Mouse (Mus musculus): ENCODE results near the gene Aaed1. TPM values are rescaled to one million over a fixed set of nuclear protein-coding genes. Genes with fewer than 3 reads are reported as not detected.

Aaed1 gene
- 1.3 and 2.0 TPM in 2 replicates for polyA plus RNA-seq (2012)

DNA sequence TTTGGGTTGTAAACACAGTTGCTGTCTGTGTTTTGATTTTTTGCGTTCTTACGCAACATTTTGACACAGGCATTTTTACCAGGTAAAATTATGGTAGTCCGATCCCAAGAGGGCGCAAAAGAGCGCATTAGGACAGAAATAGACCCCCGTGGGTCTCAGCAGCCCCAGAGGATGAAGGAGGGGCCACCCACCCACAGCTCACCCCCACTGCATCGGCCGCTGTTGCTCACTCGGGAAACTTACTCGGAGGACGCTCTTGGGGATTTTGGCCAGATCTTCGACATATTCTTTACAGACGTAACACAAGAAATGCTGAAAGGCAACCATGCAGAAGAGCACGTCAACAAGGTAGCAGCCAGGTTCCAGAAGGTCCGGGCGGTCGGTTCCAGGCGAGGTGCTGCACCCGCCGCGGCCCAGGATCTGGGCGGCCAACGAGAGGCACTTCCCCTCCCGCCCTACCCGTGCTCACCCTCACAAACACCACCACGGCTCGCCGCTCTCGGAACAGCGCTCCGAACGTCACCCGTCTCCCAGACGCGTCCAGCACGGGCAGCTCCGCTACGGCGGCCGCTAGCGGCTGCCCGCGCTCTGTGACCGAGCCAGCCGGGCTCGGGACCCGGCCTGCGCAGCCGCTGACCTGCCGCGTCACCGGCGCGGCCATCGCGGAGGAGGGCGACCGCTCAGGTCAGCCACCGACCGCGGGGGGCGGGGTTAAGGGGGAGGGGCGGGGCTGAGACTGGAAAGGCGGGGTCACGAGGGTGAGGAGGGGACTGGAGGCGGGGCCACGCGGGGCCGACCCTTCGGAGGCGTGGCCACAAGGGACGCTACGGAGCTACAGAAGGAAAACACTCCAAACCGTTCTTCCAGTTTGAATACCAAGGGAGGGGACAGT, at the start of gene Aaed1:
TSS of gene Aaed1 (minus strand) at position 687 of the 892 bp plus-strand sequence.
- TF ChIP-seq GATA1 (IDR thresholded peaks at IDR 0.05; ENCODE audit: low read length) = no peak

DNA sequence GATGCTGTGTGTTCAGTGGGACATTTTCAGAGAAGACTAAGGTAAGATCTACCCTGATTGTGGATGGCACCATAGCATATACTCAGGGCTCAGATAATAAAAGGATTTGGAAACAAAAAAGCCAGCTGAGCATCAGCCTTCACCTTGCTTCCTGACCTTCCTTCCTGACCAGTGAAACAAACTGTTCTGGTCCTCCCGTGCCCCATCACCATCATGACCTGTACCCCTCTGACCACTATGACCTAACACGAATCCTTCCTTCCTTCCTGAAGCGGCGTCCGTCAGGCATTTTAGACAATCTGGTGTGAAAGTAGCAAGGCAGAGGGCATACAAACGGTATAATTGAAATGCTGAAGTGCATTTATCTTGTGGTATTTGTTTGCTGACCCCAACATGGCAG, 49.6 kb upstream of the Aaed1 start:
- TF ChIP-seq GATA1 (IDR thresholded peaks at IDR 0.05; ENCODE audit: low read length) = no peak

DNA sequence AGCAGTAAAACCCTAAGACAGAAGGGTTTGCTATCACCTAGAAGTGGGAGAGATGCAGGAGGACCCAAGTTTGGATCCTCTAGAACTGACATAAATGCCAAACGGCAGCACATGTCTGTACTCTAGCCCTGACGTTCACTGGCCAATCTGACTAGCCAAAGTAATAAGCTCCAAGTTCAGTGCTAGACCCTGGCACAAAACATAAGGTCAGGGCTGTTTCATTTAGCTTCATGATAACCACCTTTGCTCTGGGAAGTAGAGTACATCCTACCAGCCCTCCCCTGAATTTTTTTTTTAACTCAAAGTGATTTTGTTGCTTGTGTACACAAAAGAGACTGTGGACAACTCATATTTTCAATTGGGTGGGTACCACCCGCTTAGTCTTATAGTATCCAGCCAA, 48.5 kb upstream of the Aaed1 start:
- no peak for TF ChIP-seq GATA1 (IDR thresholded peaks at IDR 0.05; ENCODE audit: low read length)

DNA sequence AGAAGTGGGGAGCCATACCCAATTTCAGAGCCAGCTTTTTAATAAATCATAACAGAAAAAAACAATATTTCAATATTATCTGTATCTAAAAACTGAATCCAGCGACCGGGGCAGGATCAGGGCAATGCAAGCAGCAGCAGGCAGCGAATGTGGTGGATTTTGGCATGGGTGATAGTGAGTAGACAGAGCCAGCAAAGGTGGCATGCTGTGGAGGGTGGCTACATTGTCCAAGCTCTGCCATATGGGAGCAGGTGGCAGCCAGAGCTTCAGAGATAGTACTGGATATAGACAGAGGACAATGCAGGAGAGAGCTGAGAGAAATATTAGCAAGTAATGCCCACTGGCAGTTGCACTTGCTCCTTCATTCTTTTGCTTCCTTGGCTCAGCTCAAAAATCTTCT, 47.2 kb upstream of the Aaed1 start:
- TF ChIP-seq GATA1 (IDR thresholded peaks at IDR 0.05; ENCODE audit: low read length) = no peak

DNA sequence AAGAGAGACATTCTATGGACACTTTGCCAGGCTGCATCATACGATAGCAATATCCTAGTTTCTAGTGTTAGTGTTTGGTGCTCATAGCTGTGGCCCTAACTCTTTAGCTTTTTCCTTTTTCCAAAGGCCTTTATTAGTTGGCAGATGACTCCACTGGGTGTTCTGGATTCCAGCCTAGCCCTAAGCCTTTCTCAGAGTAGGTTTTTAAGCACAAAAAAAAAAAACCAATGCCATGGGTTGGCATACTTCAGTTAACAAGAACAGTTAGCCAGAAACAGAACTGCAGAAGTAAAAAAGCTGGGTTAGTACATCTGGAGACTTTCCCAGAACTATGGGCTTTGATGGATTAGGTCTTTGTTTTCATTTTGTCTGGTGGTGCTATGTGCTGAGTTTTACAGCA, 46.0 kb upstream of the Aaed1 start:
- TF ChIP-seq GATA1 (IDR thresholded peaks at IDR 0.05; ENCODE audit: low read length) = no peak

DNA sequence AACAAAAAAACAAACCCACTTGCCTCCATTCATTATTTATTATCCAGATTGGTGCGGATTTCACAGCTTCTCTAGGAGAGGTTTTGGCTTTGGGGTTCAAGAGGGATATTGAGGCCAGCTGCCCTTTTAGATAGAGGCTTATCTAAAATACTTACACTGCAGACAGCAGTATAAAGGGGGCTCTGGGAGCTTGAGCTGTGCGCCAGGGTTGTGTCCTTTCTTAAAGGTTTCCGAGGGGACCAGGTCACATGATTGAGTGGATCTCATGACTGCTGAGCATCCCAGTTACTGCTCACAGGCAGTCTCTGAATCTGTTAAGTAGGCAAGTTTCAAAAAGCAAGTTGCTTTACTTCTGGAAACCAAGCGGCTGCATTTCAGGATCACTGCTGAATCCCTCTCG, 44.9 kb upstream of the Aaed1 start:
- TF ChIP-seq GATA1 (IDR thresholded peaks at IDR 0.05; ENCODE audit: low read length) = no peak

DNA sequence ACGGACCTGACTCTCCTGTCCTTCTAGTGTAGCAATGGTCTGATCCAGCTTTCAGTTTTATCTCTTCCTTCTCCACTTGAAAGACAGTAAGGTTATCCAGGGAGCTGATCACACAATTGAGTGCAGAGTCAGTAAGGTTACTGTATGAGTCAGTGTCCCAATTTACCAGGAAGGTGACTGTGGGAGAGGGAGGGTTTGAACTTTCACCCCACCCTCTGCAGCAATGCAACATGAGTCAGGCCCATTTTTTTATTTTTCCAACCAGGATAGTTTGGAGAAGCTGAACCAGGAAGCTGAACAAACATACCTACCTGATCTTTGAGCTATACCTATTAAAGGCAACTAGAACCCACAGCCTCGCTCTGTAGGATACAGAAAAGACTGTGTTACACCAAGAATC, 37.0 kb upstream of the Aaed1 start:
- TF ChIP-seq GATA1 (IDR thresholded peaks at IDR 0.05; ENCODE audit: low read length) = no peak

DNA sequence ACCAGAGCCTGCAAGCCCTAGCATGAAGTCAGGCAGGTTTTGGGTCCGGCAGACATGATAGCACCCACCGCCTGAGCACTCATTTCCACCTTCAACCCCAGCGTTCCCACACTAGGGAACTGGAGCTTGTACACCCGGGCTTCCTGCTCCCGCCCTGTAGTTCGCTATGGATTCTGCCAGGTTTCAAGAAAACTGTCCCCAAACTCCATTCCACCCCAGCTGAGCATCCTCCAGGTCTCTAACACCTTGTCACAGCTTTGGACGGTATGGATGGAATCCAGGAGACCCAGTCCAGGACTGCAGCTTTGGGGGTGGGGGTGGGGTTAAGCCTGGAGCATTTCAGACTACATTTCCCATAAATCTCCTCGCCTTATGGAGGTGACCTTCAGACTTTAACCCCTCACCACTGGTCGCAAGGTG, 31.6 kb upstream of the Aaed1 start:
- TF ChIP-seq GATA1 (IDR thresholded peaks at IDR 0.05; ENCODE audit: low read length) = no peak

DNA sequence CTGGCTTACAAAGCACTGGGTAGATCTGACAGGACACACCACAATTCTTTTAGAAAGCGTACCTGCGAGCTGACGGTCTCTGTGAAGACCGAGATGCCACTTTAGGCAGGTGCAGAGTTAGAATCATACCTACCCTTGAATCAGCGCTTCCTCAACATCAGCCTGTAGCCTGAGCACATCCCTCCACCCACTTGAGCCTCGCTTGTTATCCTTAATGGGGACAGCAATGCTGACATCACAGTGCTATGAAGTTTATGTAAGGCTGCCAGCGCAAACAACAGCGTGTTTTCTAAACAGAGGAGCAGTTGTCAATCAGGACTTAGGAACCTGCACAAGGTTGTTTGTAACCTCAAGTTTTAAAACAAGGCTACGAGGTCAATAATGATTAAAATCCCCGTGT, 31.1 kb upstream of the Aaed1 start:
- TF ChIP-seq GATA1 (IDR thresholded peaks at IDR 0.05; ENCODE audit: low read length) = no peak

DNA sequence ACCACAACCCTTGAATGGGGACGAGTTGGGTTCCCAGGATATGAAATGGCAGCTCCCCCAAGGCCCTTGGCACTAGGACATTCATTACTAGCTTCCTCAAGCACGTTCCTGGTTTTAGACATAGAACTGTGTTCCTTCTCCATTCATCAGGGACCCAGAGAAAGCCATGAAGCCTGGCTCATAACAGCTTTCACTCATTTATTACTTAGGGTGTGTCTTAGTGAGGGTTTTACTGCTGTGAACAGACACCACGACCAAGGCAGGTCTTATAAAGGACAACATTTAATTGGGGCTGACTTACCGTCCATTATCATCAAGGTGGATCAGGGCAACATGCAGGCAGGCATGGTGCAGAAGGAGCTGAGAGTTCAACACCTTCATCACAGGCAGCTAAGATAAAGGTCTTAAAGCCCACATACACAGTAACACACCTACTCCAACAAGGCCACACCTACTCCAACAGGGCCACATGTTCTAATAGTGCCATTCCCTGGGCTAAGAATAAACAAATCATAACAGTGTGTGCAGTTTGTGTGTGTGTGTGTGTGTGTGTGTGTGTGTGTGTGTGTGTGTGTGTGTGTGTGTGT, 23.1 kb upstream of the Aaed1 start:
- TF ChIP-seq GATA1 (IDR thresholded peaks at IDR 0.05; ENCODE audit: low read length) = no peak

DNA sequence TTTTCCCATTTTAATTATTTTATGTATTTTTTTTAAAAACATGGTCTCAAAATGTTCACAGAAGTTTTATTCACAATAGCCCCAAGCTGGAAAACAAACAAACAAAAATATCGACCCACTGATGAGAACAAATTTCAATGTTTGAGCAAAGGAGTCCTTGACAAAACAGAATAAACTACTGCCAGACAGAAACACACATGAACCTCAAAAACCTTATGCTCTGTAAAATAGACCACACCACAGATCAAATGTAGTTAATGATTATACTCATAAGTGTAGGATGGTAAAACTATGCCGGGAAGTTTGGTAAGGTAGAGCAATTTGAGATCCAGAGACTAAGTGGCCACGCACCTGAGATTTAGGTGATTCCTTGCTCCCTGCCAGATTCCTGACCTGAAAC, 20.6 kb upstream of the Aaed1 start:
- no peak for TF ChIP-seq GATA1 (IDR thresholded peaks at IDR 0.05; ENCODE audit: low read length)

DNA sequence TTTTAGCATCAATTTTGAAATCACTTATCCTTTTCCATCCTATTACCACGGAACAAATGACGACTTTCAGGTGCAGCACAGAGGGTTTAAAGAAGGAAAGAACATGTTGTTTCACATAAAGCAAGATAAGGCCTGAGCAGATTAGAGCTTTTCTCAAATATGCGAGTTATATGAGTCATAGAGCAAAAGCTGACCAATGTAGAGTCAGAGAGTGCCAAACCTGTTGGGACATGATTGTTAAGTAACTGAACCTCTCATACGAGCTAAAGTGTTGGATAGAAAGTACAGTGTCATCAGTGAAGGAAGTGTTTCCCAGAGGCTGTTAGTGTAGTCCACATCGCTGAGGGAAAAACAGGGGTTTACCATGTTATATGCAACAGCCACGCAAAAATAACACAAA, 19.8 kb upstream of the Aaed1 start:
- no peak for TF ChIP-seq GATA1 (IDR thresholded peaks at IDR 0.05; ENCODE audit: low read length)

DNA sequence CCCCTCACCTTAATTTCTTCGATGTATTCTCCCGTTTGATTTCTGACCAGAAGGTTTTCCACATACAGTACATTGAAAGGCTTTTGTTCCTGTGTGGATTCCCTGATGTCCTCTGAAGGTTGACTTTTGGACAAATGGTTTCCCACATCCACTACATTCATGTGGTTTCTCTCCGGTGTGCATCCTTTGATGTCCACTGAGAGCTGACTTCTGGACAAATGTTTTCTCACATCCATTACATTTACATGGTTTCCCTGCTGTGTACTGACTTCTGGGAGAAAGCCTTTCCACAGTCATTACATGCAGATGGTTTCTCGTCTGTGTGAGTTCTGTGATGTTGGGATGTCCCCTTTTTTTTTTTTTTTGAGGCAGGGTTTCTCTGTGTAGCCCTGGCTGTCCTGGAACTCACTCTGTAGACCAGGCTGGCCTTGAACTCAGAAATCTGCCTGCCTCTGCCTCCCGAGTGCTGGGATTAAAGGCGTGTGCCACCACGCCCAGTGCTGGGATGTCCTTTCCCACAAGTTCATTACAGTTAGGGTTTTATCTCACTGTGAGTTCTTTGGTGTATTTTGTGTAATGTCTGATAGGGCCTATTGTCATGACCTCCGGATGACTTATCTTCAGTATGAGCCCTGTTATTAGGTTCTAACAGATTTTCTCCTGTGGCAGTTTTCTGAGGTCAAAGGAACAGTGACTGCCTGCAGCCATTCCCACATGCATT, 10.2 kb upstream of the Aaed1 start:
- no peak for TF ChIP-seq GATA1 (IDR thresholded peaks at IDR 0.05; ENCODE audit: low read length)

DNA sequence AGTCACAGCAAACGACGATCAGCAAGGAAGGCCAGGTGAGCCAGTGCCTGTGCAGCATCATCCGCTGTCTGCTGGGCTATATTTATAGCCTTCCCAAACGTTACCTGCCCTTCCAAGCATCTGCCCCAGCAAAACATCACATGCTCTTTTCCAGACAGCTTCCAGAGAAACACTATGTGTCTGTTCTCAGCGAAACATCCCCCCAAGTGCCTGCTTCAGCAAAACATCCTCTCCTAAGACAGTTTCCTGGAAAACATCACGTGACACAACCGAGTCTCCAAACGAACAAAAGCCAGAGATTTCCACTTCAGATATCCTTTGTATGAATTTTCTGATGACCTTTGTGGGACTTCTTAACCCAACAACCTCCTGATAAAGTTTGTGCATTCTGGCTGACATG, 7.8 kb upstream of the Aaed1 start:
- no peak for TF ChIP-seq GATA1 (IDR thresholded peaks at IDR 0.05; ENCODE audit: low read length)

DNA sequence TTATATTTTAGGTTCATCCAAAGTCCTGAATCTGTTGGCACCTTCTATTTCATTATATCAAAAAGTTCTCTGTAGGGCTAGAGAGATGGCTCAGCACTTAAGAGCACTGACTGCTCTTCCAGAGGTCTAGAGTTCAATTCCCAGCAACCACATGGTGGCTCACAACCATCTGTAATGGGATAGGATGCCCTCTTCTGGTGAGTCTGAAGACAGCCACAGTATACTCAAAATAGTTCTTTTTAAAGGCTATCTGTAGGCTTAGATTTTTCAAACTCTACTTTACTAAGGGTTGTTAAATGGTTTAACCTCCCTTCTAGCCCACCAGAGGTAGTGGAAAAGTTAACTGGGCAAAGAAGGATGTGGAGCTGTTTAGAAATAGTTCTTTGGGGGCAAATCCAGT, 7.3 kb upstream of the Aaed1 start:
- TF ChIP-seq GATA1 (IDR thresholded peaks at IDR 0.05; ENCODE audit: low read length) = no peak

DNA sequence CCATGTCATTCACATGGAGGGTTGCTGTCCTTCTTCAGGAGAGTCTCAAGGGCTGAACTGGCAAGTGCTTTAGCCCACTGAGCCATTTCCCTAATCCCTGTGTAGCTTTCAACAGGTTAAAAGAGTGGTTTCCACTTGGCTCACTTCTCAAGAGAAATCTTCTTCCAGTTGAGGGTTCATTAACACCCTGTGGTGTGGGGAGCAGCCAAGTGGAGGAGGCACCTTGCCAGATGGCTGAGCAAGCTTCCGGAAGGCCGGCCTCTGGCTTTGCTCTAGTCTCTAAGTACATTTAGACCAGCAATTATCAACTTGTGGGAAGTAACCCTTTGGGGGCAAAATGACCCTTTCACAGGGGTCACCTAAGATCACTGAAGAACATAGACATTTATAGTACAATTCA, 5.8 kb upstream of the Aaed1 start:
- no peak for TF ChIP-seq GATA1 (IDR thresholded peaks at IDR 0.05; ENCODE audit: low read length)
